Mouse (Mus musculus) telencephalon, adult 2 months (tissue): Measurements from ENCODE around the gene Pde1c.
A peak's percentile ranks its signal among the peaks of the same experiment; 100 is the strongest.

Experiments
- DNase-seq: peaks from one replicate; pipeline ENCODE4 v3.0.0-alpha.2; 2011; ENCODE audit warnings: low read depth, low spot score

The Pde1c gene

GRCm38 (mm10) chr6:56098427-56098826 lies 470.5 kb downstream of the Pde1c start:
- DNase-seq: no peak

DNA sequence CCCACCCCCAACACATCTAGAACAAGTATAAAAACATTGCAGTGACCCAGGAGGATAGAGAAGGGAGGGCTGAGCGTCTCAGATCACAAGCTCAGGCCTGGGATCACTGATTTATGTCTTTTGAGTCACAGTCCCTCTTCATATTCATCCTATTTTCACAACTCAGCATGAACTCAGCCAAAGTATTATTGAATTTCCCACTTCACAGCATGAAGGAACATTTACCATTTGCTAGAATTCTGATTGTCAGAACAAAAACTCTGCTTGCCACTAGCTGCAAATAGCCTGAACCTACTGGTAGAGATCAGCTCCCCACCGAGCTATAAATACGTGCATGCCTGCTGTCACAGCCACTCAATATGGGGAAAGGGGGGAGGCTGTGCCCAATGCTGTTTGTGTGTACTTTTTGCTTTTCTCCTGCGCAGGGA lies 492.5 kb downstream of the Pde1c start:
- DNase-seq: peak; percentile 13

GRCm38 (mm10) chr6:56068516-56068915 lies 500.4 kb downstream of the Pde1c start:
- DNase-seq: no peak

DNA sequence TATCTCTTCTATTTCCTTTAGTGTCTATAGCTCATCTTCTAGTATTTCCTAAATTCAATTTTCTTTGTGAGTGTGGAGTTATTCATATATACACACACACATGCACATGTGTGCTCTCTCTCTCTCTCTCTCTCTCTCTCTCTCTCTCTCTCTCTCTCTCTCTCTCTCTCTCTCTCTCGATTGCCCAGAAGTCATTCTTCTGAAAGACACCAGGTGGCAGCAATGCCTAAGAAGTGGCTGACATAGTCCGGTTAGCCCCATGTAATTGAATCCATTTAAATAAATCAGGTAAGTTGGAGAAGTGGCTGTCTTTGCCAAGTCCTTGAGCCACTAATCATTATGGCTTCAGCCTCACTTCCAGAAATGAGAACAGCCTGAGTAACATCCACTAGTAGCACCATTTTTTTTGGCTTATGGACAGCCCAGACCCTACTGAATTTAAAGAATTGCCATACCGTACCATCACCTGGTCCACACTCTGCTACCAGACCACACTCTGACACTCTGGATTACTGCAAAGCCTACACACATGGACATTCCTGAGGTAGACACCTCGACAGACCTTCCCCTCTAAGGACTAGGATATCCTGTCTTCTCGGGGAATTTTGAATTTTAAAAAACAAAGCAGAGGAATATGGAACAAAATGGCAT lies 502.1 kb downstream of the Pde1c start:
- DNase-seq: peak; percentile 60

- no peak for DNase-seq
These were observed 505.2 kb downstream of the Pde1c start for GRCm38 (mm10) chr6:56063736-56064135.

GRCm38 (mm10) chr6:56049104-56049503 lies 519.8 kb downstream of the Pde1c start:
- DNase-seq: peak; percentile 16

DNA sequence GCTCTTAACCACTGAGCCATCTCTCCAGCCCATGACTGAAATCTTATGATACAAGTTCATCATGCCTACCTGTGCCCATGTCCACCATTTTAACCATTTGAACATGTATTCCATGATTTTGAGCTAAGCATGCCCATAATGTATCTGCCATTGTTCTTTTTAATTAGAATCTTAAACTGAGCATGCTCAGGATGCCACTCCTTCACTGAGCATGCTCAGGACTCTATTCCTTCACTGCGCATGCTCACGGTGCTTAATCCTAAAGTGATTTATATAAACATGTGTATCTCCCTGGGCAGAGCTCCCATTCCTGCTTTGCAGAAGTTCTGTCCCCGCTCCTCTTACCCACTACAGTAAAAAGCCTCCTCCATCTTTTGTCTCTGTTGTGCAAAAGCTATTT lies 520.3 kb downstream of the Pde1c start:
- no peak for DNase-seq

- DNase-seq: no peak
These were observed 524.2 kb downstream of the Pde1c start for GRCm38 (mm10) chr6:56044716-56045115.

DNA sequence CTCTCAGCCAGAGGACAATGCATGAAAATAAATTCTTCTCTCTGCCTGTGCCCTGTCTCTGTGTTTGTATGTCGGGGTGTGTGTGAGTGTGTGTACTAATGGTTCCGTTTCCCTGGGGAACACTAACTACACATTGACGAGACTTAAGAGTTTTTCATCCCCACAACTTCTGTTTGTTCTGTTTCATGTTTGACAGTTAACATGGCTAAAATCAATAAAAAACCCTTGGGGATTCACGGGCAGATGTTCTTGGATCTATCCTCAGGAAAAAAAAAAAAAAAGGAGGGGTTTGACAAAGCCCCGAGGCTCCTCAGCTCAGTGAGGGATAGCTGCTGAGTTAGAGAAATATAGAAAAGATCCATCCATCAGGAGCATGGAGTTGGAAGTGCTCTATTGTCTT lies 524.6 kb downstream of the Pde1c start:
- DNase-seq: no peak

- no peak for DNase-seq
These were observed 529.3 kb downstream of the Pde1c start for GRCm38 (mm10) chr6:56039476-56040055.

DNA sequence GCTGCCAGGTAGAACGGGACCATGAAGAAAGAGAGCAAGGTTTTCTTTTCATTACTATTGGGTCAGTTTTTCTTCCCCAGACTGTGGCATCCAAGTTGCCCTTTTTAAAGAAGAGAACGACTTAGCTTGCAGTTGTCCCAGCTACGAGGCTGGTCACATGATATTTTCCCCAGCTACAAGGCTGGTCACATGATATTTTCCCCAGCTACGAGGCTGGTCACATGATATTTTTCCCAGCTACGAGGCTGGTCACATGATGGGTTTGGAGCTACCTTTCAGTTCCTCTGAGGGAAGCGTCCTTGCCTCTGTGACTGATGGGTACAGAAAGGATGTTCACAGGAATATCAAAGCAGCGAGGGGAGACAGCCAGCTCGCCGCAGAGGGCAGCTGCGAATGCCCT lies 533.8 kb downstream of the Pde1c start:
- no peak for DNase-seq

DNA sequence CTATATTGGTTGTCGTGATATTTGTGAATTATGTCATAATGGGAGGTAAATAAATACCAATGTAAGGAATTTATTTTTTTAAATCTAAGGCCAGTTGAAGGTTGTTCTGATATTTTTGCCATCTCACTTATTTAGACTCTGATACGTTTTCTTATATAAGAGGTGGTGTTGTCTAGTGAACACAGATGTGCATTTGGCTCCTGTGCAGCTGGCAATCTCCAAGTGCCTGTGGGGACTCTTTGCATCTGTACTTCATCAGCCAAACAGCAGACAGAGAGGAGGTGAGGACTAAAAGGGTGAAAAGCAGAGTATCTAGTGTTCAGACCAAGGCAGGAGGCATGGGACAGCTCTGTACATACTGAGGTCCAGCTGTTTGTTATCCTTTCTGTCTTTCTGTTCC lies 536.7 kb downstream of the Pde1c start:
- no peak for DNase-seq

- no peak for DNase-seq
These were observed 538.9 kb downstream of the Pde1c start for GRCm38 (mm10) chr6:56029986-56030385.

GRCm38 (mm10) chr6:56027966-56028365 lies 540.9 kb downstream of the Pde1c start:
- DNase-seq: peak; percentile 48

- no peak for DNase-seq
These were observed 541.6 kb downstream of the Pde1c start for GRCm38 (mm10) chr6:56027318-56027717.

DNA sequence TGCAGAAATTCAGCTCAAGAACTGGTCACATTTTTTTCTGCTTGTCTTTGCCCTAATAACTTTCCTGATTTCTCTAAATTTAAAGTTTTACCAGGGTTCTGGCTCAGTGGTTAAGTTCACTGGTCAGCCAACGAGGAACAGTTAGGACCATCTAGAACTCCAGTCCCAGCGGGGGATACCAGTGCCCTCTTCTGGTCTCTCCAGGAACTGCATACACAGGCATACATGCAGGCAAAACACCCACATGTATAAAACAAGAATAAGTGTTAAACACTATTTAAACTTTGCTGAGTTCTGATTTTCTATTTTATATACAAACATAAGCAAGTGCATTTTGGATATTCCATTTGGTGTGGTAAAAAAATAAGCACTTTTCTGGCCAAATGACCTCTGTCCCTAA lies 543.4 kb downstream of the Pde1c start:
- DNase-seq: no peak
